Mouse (Mus musculus): ENCODE measurements around the gene Commd1. TPM values are rescaled to one million over a fixed set of nuclear protein-coding genes. Genes with fewer than 3 reads are reported as not detected.

Commd1 gene
- polyA plus RNA-seq, 1 experiment = not detected

GRCm38 (mm10) chr11:22917786-22918185 lies 64.4 kb downstream of the Commd1 start:
- Histone ChIP-seq H3K4me3 (ENCODE audit: insufficient read depth, low read depth, low read length) (no peak overlapping the region), H3K27ac (ENCODE audit: insufficient read depth, low read depth, low read length) (no peak overlapping the region), H3K4me1 (ENCODE audit: control insufficient read depth, insufficient read depth, low read length) (no peaks in the 10 kb centered on the region)
- TF ChIP-seq CTCF (IDR thresholded peaks at IDR 0.05; ENCODE audit: insufficient read depth, low read depth, low read length) (no peak), POLR2A (IDR thresholded peaks at IDR 0.05; ENCODE audit: insufficient read depth, low read depth, low read length) (no peak)
- 99% methylated on average over 7 of the region's 7 CpGs for WGBS

- 84% methylated on average over 4 of the region's 4 CpGs for WGBS
- Histone ChIP-seq H3K4me1 (ENCODE audit: control insufficient read depth, insufficient read depth, low read length) (no peaks in the 10 kb centered on the region), H3K27ac (ENCODE audit: insufficient read depth, low read depth, low read length) (no peak overlapping the region), H3K4me3 (ENCODE audit: insufficient read depth, low read depth, low read length) (no peak overlapping the region)
- no peak for TF ChIP-seq POLR2A (IDR thresholded peaks at IDR 0.05; ENCODE audit: insufficient read depth, low read depth, low read length)
- no peak for TF ChIP-seq CTCF (IDR thresholded peaks at IDR 0.05; ENCODE audit: insufficient read depth, low read depth, low read length)
Measured at GRCm38 (mm10) chr11:22913744-22914143, 68.4 kb downstream of the Commd1 start.

- TF ChIP-seq CTCF (IDR thresholded peaks at IDR 0.05; ENCODE audit: insufficient read depth, low read depth, low read length) = no peak
- TF ChIP-seq POLR2A (IDR thresholded peaks at IDR 0.05; ENCODE audit: insufficient read depth, low read depth, low read length) = no peak
- H3K27ac ChIP-seq (ENCODE audit: insufficient read depth, low read depth, low read length) = no peak overlapping the region
- no peak overlapping the region for H3K4me3 ChIP-seq (ENCODE audit: insufficient read depth, low read depth, low read length)
- 96% methylated on average over 7 of the region's 7 CpGs for WGBS
- H3K4me1 ChIP-seq (ENCODE audit: control insufficient read depth, insufficient read depth, low read length) = no peaks in the 10 kb centered on the region
Measured at GRCm38 (mm10) chr11:22911831-22912230, 70.4 kb downstream of the Commd1 start.

- Histone ChIP-seq H3K4me1 (ENCODE audit: control insufficient read depth, insufficient read depth, low read length) (no peaks in the 10 kb centered on the region), H3K27ac (ENCODE audit: insufficient read depth, low read depth, low read length) (no peak overlapping the region), H3K4me3 (ENCODE audit: insufficient read depth, low read depth, low read length) (no peak overlapping the region)
- TF ChIP-seq CTCF (IDR thresholded peaks at IDR 0.05; ENCODE audit: insufficient read depth, low read depth, low read length) = no peak
- TF ChIP-seq POLR2A (IDR thresholded peaks at IDR 0.05; ENCODE audit: insufficient read depth, low read depth, low read length) = no peak
Measured at GRCm38 (mm10) chr11:22906453-22906865, 75.7 kb downstream of the Commd1 start.

- no peak overlapping the region for H3K4me3 ChIP-seq (ENCODE audit: insufficient read depth, low read depth, low read length)
Measured at GRCm38 (mm10) chr11:22902923-22903322, 79.3 kb downstream of the Commd1 start.

GRCm38 (mm10) chr11:22900041-22900440 lies 82.1 kb downstream of the Commd1 start:
- H3K4me3 ChIP-seq (ENCODE audit: insufficient read depth, low read depth, low read length) = no peak overlapping the region

More at GRCm38 (mm10) chr11:22902923-22903322, 79.3 kb downstream of the Commd1 start:
- WGBS = 69% methylated on average over 2 of the region's 2 CpGs
- no peak overlapping the region for H3K27ac ChIP-seq (ENCODE audit: insufficient read depth, low read depth, low read length)
- H3K4me1 ChIP-seq (ENCODE audit: control insufficient read depth, insufficient read depth, low read length) = no peaks in the 10 kb centered on the region
- TF ChIP-seq CTCF (IDR thresholded peaks at IDR 0.05; ENCODE audit: insufficient read depth, low read depth, low read length) = no peak

GRCm38 (mm10) chr11:22897642-22898041 lies 84.5 kb downstream of the Commd1 start:
- Histone ChIP-seq H3K4me3 (ENCODE audit: insufficient read depth, low read depth, low read length) (no peak overlapping the region), H3K4me1 (ENCODE audit: control insufficient read depth, insufficient read depth, low read length) (no peaks in the 10 kb centered on the region), H3K27ac (ENCODE audit: insufficient read depth, low read depth, low read length) (no peak overlapping the region)
- 98% methylated on average over 4 of the region's 4 CpGs for WGBS
- TF ChIP-seq POLR2A (IDR thresholded peaks at IDR 0.05; ENCODE audit: insufficient read depth, low read depth, low read length) = no peak

More at GRCm38 (mm10) chr11:22900041-22900440, 82.1 kb downstream of the Commd1 start:
- Histone ChIP-seq H3K27ac (ENCODE audit: insufficient read depth, low read depth, low read length) (no peak overlapping the region), H3K4me1 (ENCODE audit: control insufficient read depth, insufficient read depth, low read length) (no peaks in the 10 kb centered on the region)
- WGBS = 84% methylated on average over 3 of the region's 3 CpGs
- no peak for TF ChIP-seq POLR2A (IDR thresholded peaks at IDR 0.05; ENCODE audit: insufficient read depth, low read depth, low read length)
- no peak for TF ChIP-seq CTCF (IDR thresholded peaks at IDR 0.05; ENCODE audit: insufficient read depth, low read depth, low read length)

- TF ChIP-seq POLR2A (IDR thresholded peaks at IDR 0.05; ENCODE audit: insufficient read depth, low read depth, low read length) = no peak
- no peak for TF ChIP-seq CTCF (IDR thresholded peaks at IDR 0.05; ENCODE audit: insufficient read depth, low read depth, low read length)
- Histone ChIP-seq H3K4me3 (ENCODE audit: insufficient read depth, low read depth, low read length) (no peak overlapping the region), H3K4me1 (ENCODE audit: control insufficient read depth, insufficient read depth, low read length) (no peaks in the 10 kb centered on the region), H3K27ac (ENCODE audit: insufficient read depth, low read depth, low read length) (no peak overlapping the region)
- WGBS = 93% methylated on average over 4 of the region's 4 CpGs
Measured at GRCm38 (mm10) chr11:22897127-22897526, 85.1 kb downstream of the Commd1 start.

GRCm38 (mm10) chr11:22893075-22893474 lies 89.1 kb downstream of the Commd1 start:
- 89% methylated on average over 3 of the region's 3 CpGs for WGBS
- Histone ChIP-seq H3K27ac (ENCODE audit: insufficient read depth, low read depth, low read length) (no peak overlapping the region), H3K4me1 (ENCODE audit: control insufficient read depth, insufficient read depth, low read length) (no peaks in the 10 kb centered on the region), H3K4me3 (ENCODE audit: insufficient read depth, low read depth, low read length) (no peak overlapping the region)
- TF ChIP-seq CTCF (IDR thresholded peaks at IDR 0.05; ENCODE audit: insufficient read depth, low read depth, low read length) = no peak
- no peak for TF ChIP-seq POLR2A (IDR thresholded peaks at IDR 0.05; ENCODE audit: insufficient read depth, low read depth, low read length)

- Histone ChIP-seq H3K4me1 (ENCODE audit: control insufficient read depth, insufficient read depth, low read length) (no peaks in the 10 kb centered on the region), H3K27ac (ENCODE audit: insufficient read depth, low read depth, low read length) (no peak overlapping the region), H3K4me3 (ENCODE audit: insufficient read depth, low read depth, low read length) (no peak overlapping the region)
- 84% methylated on average over 6 of the region's 6 CpGs for WGBS
- TF ChIP-seq CTCF (IDR thresholded peaks at IDR 0.05; ENCODE audit: insufficient read depth, low read depth, low read length) (no peak), POLR2A (IDR thresholded peaks at IDR 0.05; ENCODE audit: insufficient read depth, low read depth, low read length) (no peak)
Measured at GRCm38 (mm10) chr11:22892466-22892865, 89.7 kb downstream of the Commd1 start.

Data from olfactory bulb, adult 2 months (tissue).